In genomic region chr1:54925971-54926771, GRCm38 (mm10) we compare ENCODE assay signal across 8 mouse cellular contexts. TPM values are rescaled to one million over a fixed set of nuclear protein-coding genes. Genes with fewer than 3 reads are reported as not detected.
A peak's percentile ranks its signal among the peaks of the same experiment; 100 is the strongest.
DNase-seq lines count a peak whose midpoint lies in the region; ATAC-seq and TF ChIP-seq lines count a peak whose summit lies in the region.

TSS of gene Ankrd44 (minus strand) at chr1:54926387.

- H3K27me3 ChIP-seq in hindbrain, embryonic 15.5 days = no peaks in the 10 kb centered on the region

- H3K27ac ChIP-seq in gastrocnemius, adult 2 months = peak within 1 kb of the TSS; percentile 94
- peak within 1 kb of the TSS; percentile 96 for H3K27ac ChIP-seq in hindbrain, embryonic 15.5 days (replicated peaks)
- peak within 1 kb of the TSS; percentile 84 for H3K27ac ChIP-seq in left cerebral cortex, adult 2 months
- H3K27ac ChIP-seq in macrophage = peak within 1 kb of the TSS; percentile 21; the same call in 1 of the 2 replicates

- intact Hi-C loops in gastrocnemius, adult 2 months (cut with DNase I) = loop anchor here (1.0 to 5.0 kb wide), 3 partner anchors 96 to 260 kb away; no protein-coding TSS in a partner anchor
- intact Hi-C loops in left cerebral cortex, adult 2 months (cut with DNase I) = loop anchor here (2.0 to 5.0 kb wide), 3 partner anchors 93 to 259 kb away; no protein-coding TSS in a partner anchor

- peak within 1 kb of the TSS; percentile 90 for H3K4me3 ChIP-seq in gastrocnemius, adult 2 months
- peak within 1 kb of the TSS; percentile 80 for H3K4me3 ChIP-seq in hindbrain, embryonic 15.5 days
- peak within 1 kb of the TSS; percentile 94 for H3K4me3 ChIP-seq in left cerebral cortex, adult 2 months
- H3K4me3 ChIP-seq in macrophage (ENCODE audit: inconsistent target) = peak within 1 kb of the TSS; percentile 54

- H3K9me3 ChIP-seq in hindbrain, embryonic 15.5 days = no peaks in the 10 kb centered on the region

- under 1% methylated on average over 56 of the region's 94 CpGs for WGBS in hindbrain, embryonic 15.5 days
- under 1% methylated on average over 73 of the region's 94 CpGs for WGBS in macrophage (ENCODE audit: missing documents)

- H3K4me2 ChIP-seq in hindbrain, embryonic 15.5 days = peak within 1 kb of the TSS; percentile 92

- peak within 1 kb of the TSS; percentile 89 for H3K9ac ChIP-seq in hindbrain, embryonic 15.5 days

- peak; percentile 47 for DNase-seq in WW6 (ENCODE audit: low read depth, low spot score)
- peak; percentile 52 to 77 for DNase-seq in cerebellum, postnatal 4 days (ENCODE audit: low spot score in 2 of 2)
- DNase-seq in gastrocnemius, adult 2 months = peak; percentile 92
- peak; percentile 76 to 80 for DNase-seq in left cerebral cortex, adult 2 months (ENCODE audit: extremely low spot score in 1 of 2, low spot score in 2 of 2)
- DNase-seq in retina, postnatal 1 day = peak; percentile 84
- DNase-seq in thymus, postnatal 4 days = peak; percentile 91

- H3K79me2 ChIP-seq in macrophage (ENCODE audit: inconsistent target) = peaks cover 35% of the 10 kb centered on the region

- no peaks in the 10 kb centered on the region for H3K36me3 ChIP-seq in hindbrain, embryonic 15.5 days
- no peaks in the 10 kb centered on the region for H3K36me3 ChIP-seq in macrophage (ENCODE audit: inconsistent target)

- peak; percentile 94 for ATAC-seq in hindbrain, embryonic 15.5 days (ENCODE audit: low FRiP score, low read depth)

- H3K4me1 ChIP-seq in hindbrain, embryonic 15.5 days (replicated peaks) = peaks cover 32% of the 10 kb centered on the region

- TF ChIP-seq CTCF in gastrocnemius, adult 2 months (IDR thresholded peaks at IDR 0.05) = peak; percentile 85
- peak; percentile 62 for TF ChIP-seq CTCF in left cerebral cortex, adult 2 months (IDR thresholded peaks at IDR 0.05)

RNA-seq across cellular contexts. Expression of gene Ankrd44, which starts in this region (rescaled TPM):
- total RNA-seq in gastrocnemius, adult 2 months (2021) = 1 to 10 TPM; 7.5 to 9.6 TPM
- 19.8 and 21.1 TPM in 2 replicates for polyA plus RNA-seq in hindbrain, embryonic 15.5 days (2015; fragmentation: Nextera tagmentation; extraction: Ambion mirVana)
- total RNA-seq in left cerebral cortex, adult 2 months (2021) = 10 to 100 TPM; 19.9 to 23.5 TPM
- total RNA-seq in macrophage (2018; cell fraction: chromatin; rRNA removed) = 100 to 1,000 TPM; 135 to 677 (median 233) TPM
- 10 to 100 TPM; 26.4 to 73.8 (median 36.9) TPM for total RNA-seq in macrophage (2018; cell fraction: cytosol; rRNA removed)
- 100 to 1,000 TPM in 16 of 26 experiments, 10 to 100 TPM in 10; 75.7 to 477 (median 132) TPM for total RNA-seq in macrophage (2018; cell fraction: nucleus; rRNA removed)
- polyA plus RNA-seq in macrophage (2018) = 20.2 to 33.0 TPM (median 32.0 TPM) in 3 replicates

Comparison
In these comparisons a context has a peak if more than half of its experiments do, and no peak if none do; other contexts are left out.
1. Peak in every context shown above with its lines: DNase-seq, ATAC-seq, H3K4me3 ChIP-seq and H3K27ac ChIP-seq.
2. H3K27ac ChIP-seq: peak in every context shown above with its lines; median percentile 96 in hindbrain, embryonic 15.5 days; 94 in gastrocnemius, adult 2 months; 84 in left cerebral cortex, adult 2 months; 21 in macrophage.